Mouse (Mus musculus) sigmoid colon, adult 10 weeks (tissue): Measurements from ENCODE around the gene Fsd2. TPM values are rescaled to one million over a fixed set of nuclear protein-coding genes. Genes with fewer than 3 reads are reported as not detected.

ENCODE experiments used
- polyA plus RNA-seq: library from polyadenylated mRNA; stranded (reverse); fragments of 350-450 nt; fragmentation: Illumina TruSeq; extraction: RNeasy Lipid Tissue Mini Kit (QIAGEN cat#74804); gene quantifications from one replicate; pipeline ENCODE4 v1.2.3, GENCODE M21; 2014; ENCODE audit warnings: low read depth, low replicate concordance

Fsd2 gene
- 0.16 TPM for polyA plus RNA-seq

DNA sequence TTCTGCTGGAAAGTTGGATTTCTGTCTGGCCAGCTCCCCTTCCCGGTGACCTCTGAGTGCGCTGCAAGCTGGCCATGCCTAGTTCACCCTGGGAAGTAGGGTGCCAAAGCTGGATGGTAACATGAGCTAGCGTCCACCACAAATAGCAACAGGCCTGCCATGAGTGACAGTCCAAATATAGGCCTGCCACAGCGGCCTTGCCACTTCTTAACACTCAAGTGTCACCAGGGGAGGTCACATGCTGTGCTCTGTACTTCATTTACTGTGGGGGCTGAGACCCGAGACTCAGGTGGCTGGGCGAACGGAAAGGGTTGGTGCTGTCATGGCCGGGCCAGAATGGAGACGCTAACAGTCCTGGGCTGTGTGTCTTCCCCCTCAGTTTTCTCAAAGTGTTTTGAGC, at the start of gene Fsd2:
TSS of gene Fsd2 (minus strand) at position 53 of the 400 bp plus-strand sequence.

DNA sequence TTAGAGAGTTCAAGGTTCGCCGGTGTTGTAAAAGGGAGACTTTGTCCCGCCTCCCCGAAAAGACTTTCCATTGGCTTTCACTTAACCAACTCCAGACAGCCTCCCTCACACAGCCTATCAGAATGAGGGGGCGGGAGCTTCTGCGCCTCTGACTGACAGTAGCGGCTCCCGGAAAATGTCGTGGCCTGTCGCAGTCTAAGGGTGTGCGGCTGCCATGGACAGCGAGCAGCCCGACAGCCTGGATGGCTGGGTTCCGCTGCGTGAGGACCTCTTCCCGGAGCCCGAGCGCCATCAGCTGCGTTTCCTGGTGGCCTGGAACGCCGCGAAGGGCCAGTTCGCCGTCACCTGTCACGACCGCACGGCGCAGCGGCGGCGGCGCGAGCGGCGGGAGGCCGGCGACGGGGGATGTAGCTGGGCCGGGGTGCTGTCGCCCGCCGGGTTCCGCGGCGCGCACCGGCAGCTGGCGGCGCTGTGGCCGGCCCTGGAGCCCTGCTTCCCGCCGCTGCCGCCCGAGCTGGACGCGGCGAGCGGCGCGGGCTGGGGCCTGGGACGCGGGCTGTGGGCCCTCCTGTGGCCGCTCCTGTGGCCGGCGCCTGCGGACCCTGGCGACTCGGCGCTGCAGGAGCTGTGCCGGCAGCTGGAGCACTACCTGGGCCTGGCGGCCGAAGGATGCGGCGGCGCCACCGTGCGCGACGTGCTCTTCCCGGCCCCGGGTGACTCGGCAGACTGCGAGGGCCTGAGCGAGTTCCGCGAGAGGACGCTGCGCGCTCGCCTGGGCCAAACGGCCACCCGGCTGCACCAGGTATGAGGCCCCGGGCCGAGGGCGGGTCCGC, 4.6 kb upstream of the Fsd2 start, which contains the start of gene Whamm:
TSS of gene Whamm (plus strand) at position 159 of the 833 bp plus-strand sequence.

DNA sequence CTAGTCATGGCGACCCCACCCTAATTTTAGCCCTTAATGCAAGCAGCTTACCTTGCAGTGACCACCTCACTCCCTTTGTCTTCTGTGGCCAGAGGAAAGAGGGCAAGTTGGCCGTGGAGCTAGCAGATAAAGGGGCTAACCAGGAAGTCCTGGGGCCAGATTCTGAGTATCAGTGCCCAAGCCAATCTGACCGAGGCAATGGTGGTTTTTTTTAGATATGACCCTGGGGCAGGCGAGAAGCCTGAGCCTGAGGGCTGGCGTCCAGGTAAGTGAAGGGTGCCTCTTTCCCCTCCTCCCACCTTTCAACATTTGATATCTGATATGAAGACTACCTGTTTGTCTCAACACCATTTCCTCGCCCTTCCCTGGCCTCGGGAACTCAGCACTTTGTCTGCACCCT, 68.6 kb downstream of the Fsd2 start, which contains the start of gene BC048679:
TSS of gene BC048679 (minus strand) at position 101 of the 400 bp plus-strand sequence.

DNA sequence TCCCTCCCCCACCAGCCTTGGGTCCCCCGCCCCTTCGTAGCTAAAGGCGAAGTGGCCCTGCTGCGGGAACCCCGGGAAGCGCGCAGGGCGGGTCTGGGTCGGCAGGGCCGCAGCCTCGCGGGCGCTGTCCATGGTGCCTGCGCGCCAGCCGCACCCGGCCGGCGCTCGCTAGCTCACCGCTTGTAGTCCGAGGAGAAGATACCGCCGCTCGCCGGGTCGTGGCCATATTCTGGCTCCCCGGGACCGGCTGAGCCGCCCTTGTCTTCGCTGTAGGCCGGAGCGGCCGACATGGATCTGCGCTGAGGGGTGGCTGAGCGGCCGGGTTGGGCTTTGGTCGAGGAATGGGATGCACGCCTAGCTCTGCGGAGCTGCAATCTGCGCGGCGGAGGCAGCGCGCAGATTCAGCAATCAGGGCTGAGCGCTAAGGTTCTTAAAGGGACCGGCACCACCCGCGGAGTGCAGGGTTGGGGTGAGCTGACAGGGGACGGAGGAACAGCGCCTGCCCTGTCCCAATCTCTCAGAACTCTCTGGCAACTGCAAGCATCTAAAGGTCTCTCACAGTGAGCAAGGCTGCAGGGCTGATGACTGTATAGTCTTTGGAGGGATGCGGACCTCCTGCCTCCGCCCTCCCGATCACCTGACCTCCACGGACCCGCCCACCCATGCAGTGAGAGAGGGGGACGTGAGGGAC, 73.3 kb downstream of the Fsd2 start, which contains the start of gene Ap3b2:
TSS of gene Ap3b2 (minus strand) at position 595 of the 691 bp plus-strand sequence.

Other genes with a start within 250 kb of the Fsd2 start
- 327 TPM for gene Rps17, start 221.7 kb downstream of the Fsd2 start, polyA plus RNA-seq
- gene Cpeb1, start 111.5 kb downstream of the Fsd2 start, polyA plus RNA-seq, result 13.2 TPM
- 0.44 TPM for gene Ap3b2, start 73.0 kb downstream of the Fsd2 start, polyA plus RNA-seq
- gene BC048679, start 68.7 kb downstream of the Fsd2 start, polyA plus RNA-seq, result not detected
- 10.4 TPM for gene Whamm, start 4.3 kb upstream of the Fsd2 start, polyA plus RNA-seq
- gene Homer2, start 140.6 kb upstream of the Fsd2 start, polyA plus RNA-seq, result 15.6 TPM
- 266 TPM for gene Ramac, start 196.0 kb upstream of the Fsd2 start, polyA plus RNA-seq
- gene 3110040N11Rik, start 222.5 kb upstream of the Fsd2 start, polyA plus RNA-seq, result 5.6 TPM